Mouse (Mus musculus): ENCODE results near the gene Mdh2. TPM values are rescaled to one million over a fixed set of nuclear protein-coding genes. Genes with fewer than 3 reads are reported as not detected.

The Mdh2 gene
- polyA plus RNA-seq, 1 experiment = 746 TPM

GRCm38 (mm10) chr5:135751041-135751440 lies 27.2 kb upstream of the Mdh2 start:
- TF ChIP-seq GATA1 (IDR thresholded peaks at IDR 0.05; ENCODE audit: low read length) = no peak

DNA sequence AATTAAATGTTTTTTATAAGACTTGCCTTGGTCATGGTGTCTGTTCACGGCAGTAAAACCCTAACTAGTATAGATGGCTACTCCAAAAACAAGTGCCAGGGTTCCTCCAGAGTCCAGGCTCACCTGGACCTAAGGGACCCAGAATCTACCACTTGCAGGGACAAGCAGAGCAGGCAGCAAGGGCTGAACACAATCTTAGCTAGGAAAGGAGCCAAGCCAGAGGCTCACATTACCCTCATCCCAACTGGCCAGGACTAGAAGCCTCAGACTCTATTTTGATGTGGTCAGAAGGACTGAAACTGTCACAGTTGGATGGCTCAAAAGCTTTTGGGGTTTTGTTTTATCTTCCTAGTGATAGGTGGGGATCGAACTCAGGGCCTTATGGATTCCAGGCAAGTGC lies 26.7 kb upstream of the Mdh2 start:
- no peak for TF ChIP-seq GATA1 (IDR thresholded peaks at IDR 0.05; ENCODE audit: low read length)

- no peak for TF ChIP-seq GATA1 (IDR thresholded peaks at IDR 0.05; ENCODE audit: low read length)
Observed at GRCm38 (mm10) chr5:135761881-135762280, 16.4 kb upstream of the Mdh2 start.

DNA sequence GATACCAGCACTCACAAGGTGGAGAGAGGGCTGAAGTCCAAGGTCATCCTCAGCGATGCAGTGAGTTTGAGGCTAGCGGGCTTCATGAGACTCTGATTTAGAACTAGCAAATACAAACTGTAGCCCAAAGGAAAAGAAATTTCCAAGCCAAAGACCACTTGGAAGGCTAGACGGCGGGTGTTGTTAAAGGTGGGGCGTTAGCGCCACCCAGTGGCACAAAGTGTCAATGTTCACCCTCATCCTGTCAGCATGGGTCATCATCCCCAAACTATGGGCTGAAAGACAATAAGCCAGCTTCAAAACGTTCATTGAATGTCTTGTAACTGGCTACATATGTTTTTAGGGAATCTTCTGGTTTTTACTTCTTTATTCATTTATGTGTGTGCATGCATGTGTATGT lies 14.8 kb upstream of the Mdh2 start:
- no peak for TF ChIP-seq GATA1 (IDR thresholded peaks at IDR 0.05; ENCODE audit: low read length)

- no peak for TF ChIP-seq GATA1 (IDR thresholded peaks at IDR 0.05; ENCODE audit: low read length)
Observed at GRCm38 (mm10) chr5:135764971-135765370, 13.3 kb upstream of the Mdh2 start.

- no peak for TF ChIP-seq GATA1 (IDR thresholded peaks at IDR 0.05; ENCODE audit: low read length)
Observed at GRCm38 (mm10) chr5:135772519-135772918, 5.8 kb upstream of the Mdh2 start.

GRCm38 (mm10) chr5:135776546-135776945 lies 1.7 kb upstream of the Mdh2 start:
- TF ChIP-seq GATA1 (IDR thresholded peaks at IDR 0.05; ENCODE audit: low read length) = no peak

DNA sequence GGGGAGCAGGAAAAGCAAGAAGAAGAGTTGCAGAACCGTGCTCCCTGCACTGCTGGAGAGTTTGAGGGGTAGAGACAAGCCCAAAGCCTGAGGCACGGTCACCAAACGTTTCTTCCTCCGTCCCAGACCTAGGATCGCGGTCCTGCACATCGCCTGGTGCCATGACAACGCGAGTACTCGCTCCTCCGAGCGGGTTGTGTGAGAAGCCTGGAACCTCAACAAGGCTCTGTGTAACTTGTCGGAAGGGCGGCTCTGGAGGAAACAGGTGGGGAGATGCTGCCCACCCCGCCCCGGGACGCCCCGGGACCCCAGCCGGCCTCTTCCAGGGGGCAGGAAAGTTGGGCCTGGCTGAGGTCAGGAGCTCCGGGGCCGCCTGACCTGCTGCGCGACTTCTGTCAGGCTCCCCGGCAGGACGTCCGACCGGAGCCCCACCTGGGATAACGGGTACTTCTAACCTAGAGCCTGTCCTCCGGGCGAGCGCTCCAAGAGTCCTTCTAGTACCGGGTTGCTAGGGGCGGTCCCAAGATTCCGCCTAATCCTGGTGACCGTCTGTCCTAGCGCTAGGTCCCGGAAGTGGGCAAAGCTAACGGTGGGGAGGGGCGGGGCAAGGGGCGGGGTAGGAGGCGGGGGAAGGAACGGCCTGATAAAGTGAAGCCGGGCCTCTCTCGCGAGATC lies 347 bp upstream of the Mdh2 start, which contains the start of gene Styxl1:
Styxl1 (minus strand) TSS at position 590 of the 675 bp plus-strand sequence.
- no peak for TF ChIP-seq GATA1 (IDR thresholded peaks at IDR 0.05; ENCODE audit: low read length)

- TF ChIP-seq GATA1 (IDR thresholded peaks at IDR 0.05; ENCODE audit: low read length) = no peak
Observed at GRCm38 (mm10) chr5:135780331-135780730, 2.1 kb downstream of the Mdh2 start.

DNA sequence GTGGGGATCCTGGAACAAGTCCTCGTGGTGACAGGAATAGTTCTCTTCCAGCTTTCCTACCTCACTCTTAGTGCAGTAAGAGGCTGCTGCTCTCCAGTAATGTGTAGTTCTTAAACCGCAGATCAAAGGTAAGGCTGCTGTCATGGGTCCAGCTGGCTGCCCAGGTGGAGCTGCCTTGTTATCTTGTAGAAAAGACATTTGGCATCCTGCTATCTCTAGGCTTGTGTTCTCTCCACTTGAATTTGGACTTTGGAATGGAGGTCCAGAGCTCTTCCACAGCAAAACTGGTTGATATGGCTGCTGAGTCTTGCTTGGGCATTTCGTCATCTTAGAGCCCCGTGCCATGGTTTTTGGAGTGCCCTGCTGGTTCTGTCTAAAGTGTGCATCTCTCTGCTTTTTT lies 4.6 kb downstream of the Mdh2 start:
- no peak for TF ChIP-seq GATA1 (IDR thresholded peaks at IDR 0.05; ENCODE audit: low read length)

DNA sequence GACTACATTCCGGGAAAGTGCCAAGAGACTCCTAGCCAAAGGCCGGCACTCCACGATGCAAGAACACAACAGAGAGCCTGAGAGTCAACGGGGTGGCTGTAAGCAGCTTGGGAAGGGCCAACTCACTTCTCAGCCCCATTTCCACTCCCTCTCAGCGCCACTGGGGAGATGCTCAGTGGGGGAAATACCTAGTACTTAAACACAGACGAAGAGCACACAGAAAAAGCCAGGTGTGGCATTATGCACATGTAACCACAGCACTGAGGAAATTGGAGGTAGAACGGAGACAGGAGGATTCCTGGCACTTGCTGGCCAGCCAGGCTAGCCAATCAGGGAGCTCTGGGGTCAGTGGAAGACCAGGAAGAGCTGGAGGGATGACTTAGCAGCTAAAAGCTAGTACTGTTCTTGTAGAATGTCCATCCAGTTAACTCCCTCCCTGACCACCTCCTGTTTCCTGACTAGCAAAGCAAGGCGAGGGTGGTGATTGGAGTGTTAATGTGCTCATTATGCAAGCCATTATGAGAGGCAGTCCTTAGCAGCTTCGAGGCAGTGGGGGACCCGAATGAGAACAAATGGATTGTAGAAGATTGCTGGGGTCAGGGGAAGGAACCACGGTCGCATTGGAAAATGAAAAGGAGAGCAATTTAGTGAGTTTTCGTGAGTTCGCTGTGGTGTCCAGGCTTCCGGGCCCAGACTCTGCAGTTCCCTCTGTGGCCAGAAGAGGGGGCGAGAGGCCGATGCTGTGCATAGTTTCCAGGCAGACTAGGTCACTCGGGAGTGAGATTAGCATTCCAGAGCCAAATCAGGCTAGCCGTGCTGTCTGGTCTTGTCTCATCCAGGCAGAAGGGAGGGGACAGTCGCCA lies 15.9 kb downstream of the Mdh2 start:
- TF ChIP-seq GATA1 (IDR thresholded peaks at IDR 0.05; ENCODE audit: low read length) = no peak

DNA sequence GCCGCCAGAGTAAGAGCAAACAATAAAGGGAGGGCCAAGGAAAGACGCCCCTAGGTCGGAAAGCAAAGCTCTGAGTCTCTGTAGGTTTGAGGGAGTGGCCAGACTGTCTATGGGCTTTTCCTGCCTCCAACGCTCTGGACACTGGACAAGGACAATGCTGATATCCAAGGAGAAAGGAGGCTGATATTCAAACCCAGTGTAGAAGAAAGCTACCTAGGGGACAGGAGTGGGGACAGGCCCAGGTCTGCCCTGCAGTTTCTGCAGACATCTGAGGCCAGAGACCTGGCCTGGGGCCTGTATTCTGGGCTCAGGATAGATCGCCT lies 16.5 kb downstream of the Mdh2 start:
- TF ChIP-seq GATA1 (IDR thresholded peaks at IDR 0.05; ENCODE audit: low read length) = no peak

DNA sequence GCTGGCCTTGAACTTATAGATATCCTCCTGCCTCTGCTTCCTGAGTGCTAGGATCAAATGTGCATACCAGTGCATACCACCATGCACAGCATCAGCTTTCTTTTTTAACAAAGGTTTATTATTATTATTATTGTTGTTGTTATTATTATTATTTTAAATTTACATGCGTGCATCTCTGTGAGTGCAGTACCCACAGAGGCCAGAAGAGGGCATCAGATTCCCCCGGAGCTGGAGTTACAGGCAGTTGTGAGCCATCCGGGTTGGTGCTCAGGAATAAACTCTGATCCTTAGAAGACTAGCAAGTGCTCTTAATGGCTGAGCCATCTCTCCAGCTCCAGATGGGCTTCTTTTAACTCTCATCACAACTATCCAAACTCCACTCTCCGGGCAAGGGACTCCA lies 21.5 kb downstream of the Mdh2 start:
- TF ChIP-seq GATA1 (IDR thresholded peaks at IDR 0.05; ENCODE audit: low read length) = no peak

GRCm38 (mm10) chr5:135800927-135801326 lies 22.6 kb downstream of the Mdh2 start:
- no peak for TF ChIP-seq GATA1 (IDR thresholded peaks at IDR 0.05; ENCODE audit: low read length)

DNA sequence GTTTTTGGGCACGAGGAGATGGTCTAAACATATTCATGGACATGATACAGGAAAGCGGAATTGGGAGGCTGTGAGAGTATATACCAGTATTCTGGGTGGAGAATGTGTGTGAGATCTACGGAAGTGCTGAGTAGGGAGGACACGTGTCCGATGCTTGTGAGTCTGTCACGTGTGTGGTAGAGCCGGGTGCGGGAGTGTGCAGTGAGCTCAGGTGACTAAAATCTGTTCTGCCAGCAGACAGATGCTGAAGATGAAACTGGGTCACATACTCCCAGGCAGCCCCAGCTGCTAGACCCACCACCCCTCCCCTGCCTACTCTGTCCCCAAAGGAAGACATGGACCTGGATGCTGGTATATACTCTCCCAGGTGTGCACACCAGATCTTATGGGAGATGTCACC lies 24.4 kb downstream of the Mdh2 start:
- no peak for TF ChIP-seq GATA1 (IDR thresholded peaks at IDR 0.05; ENCODE audit: low read length)

GRCm38 (mm10) chr5:135803135-135803534 lies 24.9 kb downstream of the Mdh2 start:
- no peak for TF ChIP-seq GATA1 (IDR thresholded peaks at IDR 0.05; ENCODE audit: low read length)

GRCm38 (mm10) chr5:135803676-135804075 lies 25.4 kb downstream of the Mdh2 start:
- no peak for TF ChIP-seq GATA1 (IDR thresholded peaks at IDR 0.05; ENCODE audit: low read length)
